In the genomic region with DNA sequence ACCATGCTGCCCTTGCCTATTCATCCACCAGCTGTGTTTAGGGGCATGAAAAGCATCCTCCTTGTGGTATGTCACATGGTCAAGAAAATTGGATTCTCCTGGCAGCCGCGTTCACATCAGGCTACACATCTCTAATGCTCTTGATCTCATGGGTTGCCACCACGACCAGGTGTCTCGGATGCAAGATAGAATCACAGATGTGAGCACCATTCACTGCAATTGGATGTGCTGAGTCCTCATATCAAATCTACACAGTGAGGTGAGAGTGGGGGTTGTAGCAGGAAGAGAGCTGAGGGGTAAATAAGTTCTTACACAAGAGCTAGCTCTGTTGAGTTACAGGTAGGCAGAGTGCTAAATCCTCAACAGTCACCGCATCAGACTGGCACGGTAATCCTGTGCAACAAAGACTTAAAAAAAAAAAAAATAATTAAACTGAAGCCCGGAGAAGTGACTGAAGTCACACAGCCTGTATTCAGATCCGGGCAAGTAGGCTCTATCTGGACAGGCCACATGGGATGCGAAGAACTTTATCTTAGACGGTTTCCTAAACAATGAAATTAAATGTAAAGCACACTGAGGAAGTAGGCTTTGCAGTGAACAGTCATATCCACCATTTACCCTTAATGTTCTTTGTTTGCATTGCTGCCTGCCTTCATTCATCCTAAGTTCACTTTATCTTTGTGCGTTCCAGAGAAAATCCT, we compare ENCODE assay signal across 14 mouse cellular contexts. TPM values are rescaled to one million over a fixed set of nuclear protein-coding genes. Genes with fewer than 3 reads are reported as not detected.
A peak's percentile ranks its signal among the peaks of the same experiment; 100 is the strongest.
DNase-seq lines count a peak whose midpoint lies in the region; ATAC-seq and TF ChIP-seq lines count a peak whose summit lies in the region.
"Had no signal": no experiment of that assay in that cellular context is flagged by ENCODE, and none has a peak within 500 bp of the region (broad histone marks: within the 10 kb centered on the region; RNA-seq: fewer than 3 reads in every experiment).

No protein-coding gene starts in this region.

- no peak for TF ChIP-seq CTCF in liver, postnatal 0 days (IDR thresholded peaks at IDR 0.05; ENCODE audit: low read depth)

- no peak overlapping the region for H3K4me2 ChIP-seq in embryonic facial prominence, embryonic 15.5 days (replicated peaks)
- H3K4me2 ChIP-seq in heart, embryonic 16.5 days (ENCODE audit: low read depth, low read length), result no peak overlapping the region
- no peak overlapping the region for H3K4me2 ChIP-seq in liver, postnatal 0 days (ENCODE audit: low read depth, low read length)
- H3K4me2 ChIP-seq: liver, embryonic 13.5 days had no signal

- H3K27ac ChIP-seq in embryonic facial prominence, embryonic 15.5 days (replicated peaks), result peak overlapping the region; percentile 65; the same call in 1 of the 2 replicates
- H3K27ac ChIP-seq in embryonic facial prominence, embryonic 10.5 days (replicated peaks), result no peak overlapping the region
- peak overlapping the region; percentile 95 for H3K27ac ChIP-seq in heart, embryonic 16.5 days (ENCODE audit: low read length)
- H3K27ac ChIP-seq in liver, postnatal 0 days (ENCODE audit: low read depth), result peak overlapping the region; percentile 34; the same call in 1 of the 2 replicates

- peaks cover 38% of the 10 kb centered on the region for H3K4me1 ChIP-seq in embryonic facial prominence, embryonic 15.5 days
- peaks cover 14% of the 10 kb centered on the region for H3K4me1 ChIP-seq in embryonic facial prominence, embryonic 10.5 days
- H3K4me1 ChIP-seq in heart, embryonic 16.5 days (ENCODE audit: control insufficient read depth, insufficient read depth, low read length), result peaks cover 49% of the 10 kb centered on the region
- peaks cover 51% of the 10 kb centered on the region for H3K4me1 ChIP-seq in liver, postnatal 0 days (ENCODE audit: insufficient read depth)

- no peak overlapping the region for H3K9ac ChIP-seq in embryonic facial prominence, embryonic 15.5 days
- no peak overlapping the region for H3K9ac ChIP-seq in heart, embryonic 16.5 days (ENCODE audit: low read length)
- no peak overlapping the region for H3K9ac ChIP-seq in liver, postnatal 0 days (replicated peaks)
- H3K9ac ChIP-seq: forebrain, postnatal 0 days; liver, embryonic 13.5 days had no signal

- no peak for DNase-seq in embryonic facial prominence, embryonic 10.5 days (ENCODE audit: low spot score)
- no peak for DNase-seq in heart, postnatal 10 days
- DNase-seq in liver, postnatal 0 days, result no peak
- DNase-seq in liver, result no peak
- no peak for DNase-seq in kidney, postnatal 4 days
- DNase-seq: cerebellum, adult 9-11 months; embryo, embryonic 11 days; gastrocnemius, postnatal 10 days; liver, embryonic 13.5 days had no signal

- no peak overlapping the region for H3K4me3 ChIP-seq in embryonic facial prominence, embryonic 15.5 days (replicated peaks)
- no peak overlapping the region for H3K4me3 ChIP-seq in embryonic facial prominence, embryonic 10.5 days
- no peak overlapping the region for H3K4me3 ChIP-seq in heart, embryonic 16.5 days (ENCODE audit: low read length)
- no peak overlapping the region for H3K4me3 ChIP-seq in liver, postnatal 0 days (ENCODE audit: low read depth, low read length)
- H3K4me3 ChIP-seq: liver, embryonic 13.5 days had no signal

- no peaks in the 10 kb centered on the region for H3K36me3 ChIP-seq in embryonic facial prominence, embryonic 15.5 days
- no peaks in the 10 kb centered on the region for H3K36me3 ChIP-seq in embryonic facial prominence, embryonic 10.5 days (replicated peaks)
- H3K36me3 ChIP-seq in heart, embryonic 16.5 days (ENCODE audit: control insufficient read depth, insufficient read depth), result peaks cover 11% of the 10 kb centered on the region; the same call in 1 of the 2 replicates
- H3K36me3 ChIP-seq in liver, postnatal 0 days (replicated peaks; ENCODE audit: insufficient read depth, low read length), result peaks cover 14% of the 10 kb centered on the region

- ATAC-seq in embryonic facial prominence, embryonic 15.5 days (ENCODE audit: insufficient number of reproducible peaks, low FRiP score, low TSS enrichment, low read depth), result no peak
- ATAC-seq in heart, embryonic 16.5 days (replicated peaks; ENCODE audit: extremely low read depth, insufficient read depth, low FRiP score), result no peak
- ATAC-seq in liver, postnatal 0 days, result no peak
- peak; percentile 12 for ATAC-seq in inflammation-experienced regulatory T-cells, adult 6 months
- ATAC-seq: Patski had no signal

- TF ChIP-seq EP300 in liver, postnatal 0 days (IDR thresholded peaks at IDR 0.05; ENCODE audit: low read depth), result no peak

- H3K9me3 ChIP-seq in embryonic facial prominence, embryonic 15.5 days (replicated peaks), result no peaks in the 10 kb centered on the region
- H3K9me3 ChIP-seq in embryonic facial prominence, embryonic 10.5 days, result no peaks in the 10 kb centered on the region
- no peaks in the 10 kb centered on the region for H3K9me3 ChIP-seq in heart, embryonic 16.5 days (replicated peaks; ENCODE audit: control insufficient read depth, low read length)
- no peaks in the 10 kb centered on the region for H3K9me3 ChIP-seq in liver, postnatal 0 days (ENCODE audit: low read length)
- H3K9me3 ChIP-seq: liver, embryonic 13.5 days had no signal

- intact Hi-C loops in heart, postnatal 10 days (cut with DNase I), result no loop called here

- WGBS in embryonic facial prominence, embryonic 15.5 days, result 84% methylated on average over 11 of the region's 11 CpGs
- WGBS in embryonic facial prominence, embryonic 10.5 days, result 95% methylated on average over 11 of the region's 11 CpGs
- WGBS in heart, embryonic 16.5 days, result 76% methylated on average over 11 of the region's 11 CpGs
- WGBS in liver, postnatal 0 days (ENCODE audit: insufficient replicate concordance), result 72% methylated on average over 11 of the region's 11 CpGs

- H3K27me3 ChIP-seq in embryonic facial prominence, embryonic 15.5 days, result no peaks in the 10 kb centered on the region
- no peaks in the 10 kb centered on the region for H3K27me3 ChIP-seq in embryonic facial prominence, embryonic 10.5 days (replicated peaks; ENCODE audit: low read depth, poor library complexity, severe bottlenecking)
- no peaks in the 10 kb centered on the region for H3K27me3 ChIP-seq in heart, embryonic 16.5 days (ENCODE audit: control insufficient read depth, insufficient read depth, low read length)
- H3K27me3 ChIP-seq in liver, postnatal 0 days (ENCODE audit: insufficient read depth, low read length), result no peaks in the 10 kb centered on the region
- H3K27me3 ChIP-seq: liver, embryonic 13.5 days; Patski had no signal

RNA-seq across cellular contexts. Expression of a gene that starts 26.4 kb away (rescaled TPM):
- 8.5 and 8.6 TPM in 2 replicates for polyA plus RNA-seq in embryonic facial prominence, embryonic 15.5 days (2015; fragmentation: Nextera tagmentation; extraction: Ambion mirVana)
- 3.8 and 4.0 TPM in 2 replicates for polyA plus RNA-seq in embryonic facial prominence, embryonic 10.5 days (2016; fragmentation: Nextera tagmentation; extraction: Ambion mirVana)
- 9.5 and 9.7 TPM in 2 replicates for polyA plus RNA-seq in heart, embryonic 16.5 days (2015; fragmentation: Nextera tagmentation; extraction: Ambion mirVana)
- total RNA-seq in heart, postnatal 10 days (2021), result 10 to 100 TPM; 21.2 to 27.4 TPM
- polyA plus RNA-seq in liver, postnatal 0 days (2015; fragmentation: Nextera tagmentation; extraction: Ambion mirVana), result 8.3 and 10.0 TPM in 2 replicates
- polyA plus RNA-seq in inflammation-experienced regulatory T-cells, adult 6 months (2017; shearing (Covaris generic)), result 10 to 100 TPM; 45.7 to 59.8 (median 53.3) TPM
